Mouse (Mus musculus): ENCODE data around the gene Zfp106. TPM values are rescaled to one million over a fixed set of nuclear protein-coding genes. Genes with fewer than 3 reads are reported as not detected.

The Zfp106 gene
- polyA plus RNA-seq, 1 experiment from 2014 or later = 56.6 TPM

GRCm38 (mm10) chr2:120476277-120477087 lies 87.2 kb downstream of the Zfp106 start:
- 81% methylated on average over 13 of the region's 13 CpGs for WGBS (ENCODE audit: insufficient replicate concordance)
- H3K27me3 ChIP-seq (ENCODE audit: control insufficient read depth, insufficient read depth, low read length) = no peaks in the 10 kb centered on the region
- no peak for ATAC-seq (replicated peaks; ENCODE audit: insufficient number of reproducible peaks, low FRiP score, low TSS enrichment)
- H3K4me1 ChIP-seq (ENCODE audit: control insufficient read depth, insufficient read depth, low read length) = no peaks in the 10 kb centered on the region
- H3K9me3 ChIP-seq (replicated peaks; ENCODE audit: control insufficient read depth, low read length) = no peaks in the 10 kb centered on the region
- H3K36me3 ChIP-seq (ENCODE audit: control insufficient read depth, insufficient read depth, low read length) = no peaks in the 10 kb centered on the region
- H3K27ac ChIP-seq (ENCODE audit: low read depth, low read length) = no peak overlapping the region
- H3K4me2 ChIP-seq = no peak overlapping the region
- H3K4me3 ChIP-seq (ENCODE audit: low read depth, low read length) = no peak overlapping the region
- H3K9ac ChIP-seq (ENCODE audit: low read depth, low read length) = no peak overlapping the region

GRCm38 (mm10) chr2:120470856-120471255 lies 92.8 kb downstream of the Zfp106 start:
- H3K27ac ChIP-seq (ENCODE audit: low read depth, low read length) = no peak overlapping the region
- 76% methylated on average over 4 of the region's 4 CpGs for WGBS (ENCODE audit: insufficient replicate concordance)
- H3K4me1 ChIP-seq (ENCODE audit: control insufficient read depth, insufficient read depth, low read length) = no peaks in the 10 kb centered on the region
- no peak overlapping the region for H3K4me3 ChIP-seq (ENCODE audit: low read depth, low read length)
- ATAC-seq (replicated peaks; ENCODE audit: insufficient number of reproducible peaks, low FRiP score, low TSS enrichment) = no peak
- no peaks in the 10 kb centered on the region for H3K27me3 ChIP-seq (ENCODE audit: control insufficient read depth, insufficient read depth, low read length)
- no peak overlapping the region for H3K9ac ChIP-seq (ENCODE audit: low read depth, low read length)
- no peaks in the 10 kb centered on the region for H3K9me3 ChIP-seq (replicated peaks; ENCODE audit: control insufficient read depth, low read length)
- H3K36me3 ChIP-seq (ENCODE audit: control insufficient read depth, insufficient read depth, low read length) = no peaks in the 10 kb centered on the region
- H3K4me2 ChIP-seq = no peak overlapping the region

- Histone ChIP-seq H3K4me3 (ENCODE audit: low read depth, low read length) (no peak overlapping the region), H3K4me1 (ENCODE audit: control insufficient read depth, insufficient read depth, low read length) (no peaks in the 10 kb centered on the region; the same call in 1 of the 2 replicates), H3K9me3 (replicated peaks; ENCODE audit: control insufficient read depth, low read length) (no peaks in the 10 kb centered on the region), H3K36me3 (ENCODE audit: control insufficient read depth, insufficient read depth, low read length) (no peaks in the 10 kb centered on the region), H3K9ac (ENCODE audit: low read depth, low read length) (no peak overlapping the region), H3K27ac (ENCODE audit: low read depth, low read length) (no peak overlapping the region), H3K27me3 (ENCODE audit: control insufficient read depth, insufficient read depth, low read length) (no peaks in the 10 kb centered on the region), H3K4me2 (no peak overlapping the region)
- ATAC-seq (replicated peaks; ENCODE audit: insufficient number of reproducible peaks, low FRiP score, low TSS enrichment) = no peak
- 84% methylated on average over 10 of the region's 10 CpGs for WGBS (ENCODE audit: insufficient replicate concordance)
Measured at GRCm38 (mm10) chr2:120469715-120470114, 93.9 kb downstream of the Zfp106 start.

- Histone ChIP-seq H3K4me3 (ENCODE audit: low read depth, low read length) (no peak overlapping the region), H3K36me3 (ENCODE audit: control insufficient read depth, insufficient read depth, low read length) (no peaks in the 10 kb centered on the region), H3K27ac (ENCODE audit: low read depth, low read length) (no peak overlapping the region), H3K9ac (ENCODE audit: low read depth, low read length) (no peak overlapping the region), H3K4me2 (no peak overlapping the region), H3K27me3 (ENCODE audit: control insufficient read depth, insufficient read depth, low read length) (no peaks in the 10 kb centered on the region), H3K4me1 (ENCODE audit: control insufficient read depth, insufficient read depth, low read length) (no peaks in the 10 kb centered on the region; the same call in 1 of the 2 replicates), H3K9me3 (replicated peaks; ENCODE audit: control insufficient read depth, low read length) (no peaks in the 10 kb centered on the region)
- WGBS (ENCODE audit: insufficient replicate concordance) = 81% methylated on average over 3 of the region's 3 CpGs
- ATAC-seq (replicated peaks; ENCODE audit: insufficient number of reproducible peaks, low FRiP score, low TSS enrichment) = no peak
Measured at GRCm38 (mm10) chr2:120469220-120469619, 94.4 kb downstream of the Zfp106 start.

- no peaks in the 10 kb centered on the region for H3K36me3 ChIP-seq (ENCODE audit: control insufficient read depth, insufficient read depth, low read length)
- H3K4me3 ChIP-seq (ENCODE audit: low read depth, low read length) = no peak overlapping the region
- no peak for ATAC-seq (replicated peaks; ENCODE audit: insufficient number of reproducible peaks, low FRiP score, low TSS enrichment)
- H3K27ac ChIP-seq (ENCODE audit: low read depth, low read length) = no peak overlapping the region
- H3K9me3 ChIP-seq (replicated peaks; ENCODE audit: control insufficient read depth, low read length) = no peaks in the 10 kb centered on the region
- no peak overlapping the region for H3K4me2 ChIP-seq
- H3K9ac ChIP-seq (ENCODE audit: low read depth, low read length) = no peak overlapping the region
- H3K4me1 ChIP-seq (ENCODE audit: control insufficient read depth, insufficient read depth, low read length) = peaks cover 5% of the 10 kb centered on the region; the same call in 1 of the 2 replicates
- no peaks in the 10 kb centered on the region for H3K27me3 ChIP-seq (ENCODE audit: control insufficient read depth, insufficient read depth, low read length)
Measured at GRCm38 (mm10) chr2:120468011-120468410, 95.6 kb downstream of the Zfp106 start.

GRCm38 (mm10) chr2:120465397-120465785 lies 98.3 kb downstream of the Zfp106 start:
- no peaks in the 10 kb centered on the region for H3K27me3 ChIP-seq (ENCODE audit: control insufficient read depth, insufficient read depth, low read length)
- H3K27ac ChIP-seq (ENCODE audit: low read depth, low read length) = no peak overlapping the region
- H3K9ac ChIP-seq (ENCODE audit: low read depth, low read length) = no peak overlapping the region
- H3K9me3 ChIP-seq (replicated peaks; ENCODE audit: control insufficient read depth, low read length) = no peaks in the 10 kb centered on the region
- no peaks in the 10 kb centered on the region for H3K36me3 ChIP-seq (ENCODE audit: control insufficient read depth, insufficient read depth, low read length)
- ATAC-seq (replicated peaks; ENCODE audit: insufficient number of reproducible peaks, low FRiP score, low TSS enrichment) = no peak
- no peak overlapping the region for H3K4me3 ChIP-seq (ENCODE audit: low read depth, low read length)
- WGBS (ENCODE audit: insufficient replicate concordance) = 75% methylated on average over 5 of the region's 5 CpGs
- H3K4me1 ChIP-seq (ENCODE audit: control insufficient read depth, insufficient read depth, low read length) = peaks cover 5% of the 10 kb centered on the region; the same call in 1 of the 2 replicates
- no peak overlapping the region for H3K4me2 ChIP-seq

GRCm38 (mm10) chr2:120464732-120465396 lies 98.8 kb downstream of the Zfp106 start:
- Histone ChIP-seq H3K27ac (ENCODE audit: low read depth, low read length) (no peak overlapping the region), H3K4me1 (ENCODE audit: control insufficient read depth, insufficient read depth, low read length) (peaks cover 5% of the 10 kb centered on the region; the same call in 1 of the 2 replicates), H3K9me3 (replicated peaks; ENCODE audit: control insufficient read depth, low read length) (no peaks in the 10 kb centered on the region), H3K4me3 (ENCODE audit: low read depth, low read length) (no peak overlapping the region), H3K4me2 (no peak overlapping the region), H3K27me3 (ENCODE audit: control insufficient read depth, insufficient read depth, low read length) (no peaks in the 10 kb centered on the region), H3K9ac (ENCODE audit: low read depth, low read length) (no peak overlapping the region), H3K36me3 (ENCODE audit: control insufficient read depth, insufficient read depth, low read length) (no peaks in the 10 kb centered on the region)
- ATAC-seq (replicated peaks; ENCODE audit: insufficient number of reproducible peaks, low FRiP score, low TSS enrichment) = no peak
- 90% methylated on average over 2 of the region's 2 CpGs for WGBS (ENCODE audit: insufficient replicate concordance)

GRCm38 (mm10) chr2:120464091-120464490 lies 99.6 kb downstream of the Zfp106 start:
- WGBS (ENCODE audit: insufficient replicate concordance) = 66% methylated on average over 8 of the region's 8 CpGs
- Histone ChIP-seq H3K27me3 (ENCODE audit: control insufficient read depth, insufficient read depth, low read length) (no peaks in the 10 kb centered on the region), H3K36me3 (ENCODE audit: control insufficient read depth, insufficient read depth, low read length) (no peaks in the 10 kb centered on the region), H3K4me2 (no peak overlapping the region), H3K27ac (ENCODE audit: low read depth, low read length) (no peak overlapping the region), H3K4me3 (ENCODE audit: low read depth, low read length) (no peak overlapping the region), H3K4me1 (ENCODE audit: control insufficient read depth, insufficient read depth, low read length) (peaks cover 5% of the 10 kb centered on the region; the same call in 1 of the 2 replicates), H3K9me3 (replicated peaks; ENCODE audit: control insufficient read depth, low read length) (no peaks in the 10 kb centered on the region), H3K9ac (ENCODE audit: low read depth, low read length) (no peak overlapping the region)
- ATAC-seq (replicated peaks; ENCODE audit: insufficient number of reproducible peaks, low FRiP score, low TSS enrichment) = no peak
